In genomic region chr1:82834572-82834971, GRCm38 (mm10) we compare ENCODE assay signal across 11 mouse cellular contexts. TPM values are rescaled to one million over a fixed set of nuclear protein-coding genes. Genes with fewer than 3 reads are reported as not detected.
A peak's percentile ranks its signal among the peaks of the same experiment; 100 is the strongest.
DNase-seq lines count a peak whose midpoint lies in the region; ATAC-seq lines count a peak whose summit lies in the region.
"Had no signal": no experiment of that assay in that cellular context is flagged by ENCODE, and none has a peak within 500 bp of the region (broad histone marks: within the 10 kb centered on the region; RNA-seq: fewer than 3 reads in every experiment).

No protein-coding gene starts in this region.

- peaks cover 38% of the 10 kb centered on the region for H3K4me1 ChIP-seq in heart, embryonic 10.5 days
- peaks cover 49% of the 10 kb centered on the region for H3K4me1 ChIP-seq in liver, embryonic 11.5 days (replicated peaks; ENCODE audit: control insufficient read depth, insufficient read depth, low read length)
- H3K4me1 ChIP-seq in neural tube, embryonic 15.5 days = peaks cover 5% of the 10 kb centered on the region

- H3K4me3 ChIP-seq in heart, embryonic 10.5 days = no peak overlapping the region
- no peak overlapping the region for H3K4me3 ChIP-seq in liver, embryonic 11.5 days (ENCODE audit: low read depth, low read length)
- H3K4me3 ChIP-seq in neural tube, embryonic 15.5 days (replicated peaks) = no peak overlapping the region
- H3K4me3 ChIP-seq: neural tube, embryonic 12.5 days had no signal

- peak; percentile 78 for ATAC-seq in liver, embryonic 11.5 days (replicated peaks; ENCODE audit: low FRiP score)
- no peak for ATAC-seq in neural tube, embryonic 15.5 days (ENCODE audit: low FRiP score)

- no peaks in the 10 kb centered on the region for H3K27me3 ChIP-seq in heart, embryonic 10.5 days (ENCODE audit: insufficient read depth, poor library complexity, severe bottlenecking)
- H3K27me3 ChIP-seq in liver, embryonic 11.5 days (replicated peaks; ENCODE audit: control insufficient read depth, insufficient read depth, low read length) = no peaks in the 10 kb centered on the region
- no peaks in the 10 kb centered on the region for H3K27me3 ChIP-seq in neural tube, embryonic 15.5 days (replicated peaks)
- H3K27me3 ChIP-seq: neural tube, embryonic 12.5 days had no signal

- H3K9me3 ChIP-seq in heart, embryonic 10.5 days = no peaks in the 10 kb centered on the region
- H3K9me3 ChIP-seq in liver, embryonic 11.5 days (ENCODE audit: control insufficient read depth, low read length) = no peaks in the 10 kb centered on the region
- H3K9me3 ChIP-seq in neural tube, embryonic 15.5 days (replicated peaks) = no peaks in the 10 kb centered on the region
- H3K9me3 ChIP-seq: neural tube, embryonic 12.5 days had no signal

- intact Hi-C loops in heart, postnatal 36 days (cut with DNase I) = no loop called here

- peak overlapping the region; percentile 28 for H3K4me2 ChIP-seq in liver, embryonic 11.5 days
- H3K4me2 ChIP-seq in neural tube, embryonic 15.5 days = no peak overlapping the region
- H3K4me2 ChIP-seq: neural tube, embryonic 12.5 days had no signal

- H3K36me3 ChIP-seq in heart, embryonic 10.5 days = no peaks in the 10 kb centered on the region
- H3K36me3 ChIP-seq in liver, embryonic 11.5 days (ENCODE audit: control insufficient read depth, insufficient read depth, low read length) = no peaks in the 10 kb centered on the region
- H3K36me3 ChIP-seq in neural tube, embryonic 15.5 days = no peaks in the 10 kb centered on the region
- H3K36me3 ChIP-seq: neural tube, embryonic 12.5 days had no signal

- H3K27ac ChIP-seq in heart, embryonic 10.5 days = peak overlapping the region; percentile 79; the same call in 1 of the 2 replicates
- H3K27ac ChIP-seq in liver, embryonic 11.5 days (ENCODE audit: low read depth, low read length) = peak overlapping the region; percentile 95
- no peak overlapping the region for H3K27ac ChIP-seq in neural tube, embryonic 15.5 days (replicated peaks)
- H3K27ac ChIP-seq: neural tube, embryonic 12.5 days had no signal

- peak overlapping the region; percentile 62 for H3K9ac ChIP-seq in liver, embryonic 11.5 days (ENCODE audit: low read depth, low read length)
- no peak overlapping the region for H3K9ac ChIP-seq in neural tube, embryonic 15.5 days (replicated peaks)
- H3K9ac ChIP-seq: neural tube, embryonic 12.5 days had no signal

- peak; percentile 92 for DNase-seq in heart, embryonic 10.5 days (ENCODE audit: low spot score)
- DNase-seq in heart, postnatal 36 days = no peak
- peak; percentile 21 for DNase-seq in ES-CJ7 (ENCODE audit: low read depth, low spot score)
- peak; percentile 84 for DNase-seq in c-Kit-negative CD71-positive TER-119-positive erythroid progenitor cells, embryonic 14.5 days (ENCODE audit: low read depth, low spot score)
- DNase-seq in liver, embryonic 11.5 days (ENCODE audit: low spot score) = peak; percentile 68
- DNase-seq in left cerebral cortex, adult 18-20 months (ENCODE audit: low spot score in 2 of 2) = no peak
- DNase-seq in thymus, postnatal 10 days (ENCODE audit: low spot score in 2 of 2) = no peak
- DNase-seq: gastrocnemius, postnatal 36 days; lung, postnatal 14 days had no signal

- WGBS in heart, embryonic 10.5 days = 34% methylated on average over 8 of the region's 8 CpGs
- 30% methylated on average over 8 of the region's 8 CpGs for WGBS in liver, embryonic 11.5 days
- 76% methylated on average over 8 of the region's 8 CpGs for whole genome bisulfite sequencing in neural tube, embryonic 15.5 days

RNA-seq across cellular contexts. Expression of gene Agfg1, which starts 4.7 kb away (rescaled TPM):
- 33.5 and 44.7 TPM in 2 replicates for polyA plus RNA-seq in heart, embryonic 10.5 days (2016; fragmentation: Nextera tagmentation; extraction: Ambion mirVana)
- total RNA-seq in heart, postnatal 36 days (2021) = 10 to 100 TPM; 29.7 to 29.8 TPM
- polyA plus RNA-seq in liver, embryonic 11.5 days (2014; fragmentation: Nextera tagmentation; extraction: Ambion mirVana) = 47.6 and 58.7 TPM in 2 replicates
- polyA plus RNA-seq in neural tube, embryonic 15.5 days (2015; fragmentation: Nextera tagmentation; extraction: Ambion mirVana) = 26.6 and 36.5 TPM in 2 replicates
- total RNA-seq in left cerebral cortex, adult 18-20 months (2021) = 10 to 100 TPM; 72.5 to 80.7 TPM

Comparison
In these comparisons a context has a peak if more than half of its experiments do, and no peak if none do; other contexts are left out.
1. DNase-seq: peak in heart, embryonic 10.5 days (single experiment), ES-CJ7 (single experiment), c-Kit-negative CD71-positive TER-119-positive erythroid progenitor cells, embryonic 14.5 days (single experiment) and liver, embryonic 11.5 days (single experiment); none in heart, postnatal 36 days (0 of 2), left cerebral cortex, adult 18-20 months (0 of 2) and thymus, postnatal 10 days (0 of 2).